Mouse (Mus musculus): ENCODE measurements at regions not wholly inside any gene's neighbourhood (a gene's known extent, or its start where the extent isn't known, plus 50 kb on each side); places are given as distances from the start of the nearest gene placed in this dataset.

DNA sequence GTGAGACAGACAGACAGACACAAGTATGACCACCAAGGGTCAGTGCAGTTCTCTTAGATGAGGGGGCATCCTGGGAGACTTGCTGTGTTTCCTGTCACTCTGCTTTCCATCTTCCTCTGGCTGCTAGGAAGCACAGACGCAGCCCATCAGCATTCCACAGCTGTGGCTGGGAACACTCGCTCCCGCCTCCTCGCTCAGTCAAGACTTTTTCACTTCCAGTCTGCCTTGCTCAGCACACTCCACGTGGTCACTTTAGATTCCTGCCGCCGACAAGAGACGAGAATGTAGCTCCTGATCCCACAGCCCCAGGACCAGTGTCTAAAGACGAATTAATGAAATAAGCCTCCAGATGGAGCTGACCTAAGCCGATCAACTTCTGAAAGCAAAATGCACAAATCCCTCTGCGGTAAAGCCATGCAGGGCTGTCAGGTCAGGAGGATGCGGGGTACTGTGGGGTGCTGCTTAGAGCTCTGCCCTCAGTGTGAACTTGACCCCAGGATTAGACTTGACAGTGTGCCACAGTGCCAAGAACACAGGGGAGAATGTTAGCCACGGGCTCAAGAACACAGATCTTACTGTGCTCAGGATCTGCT is 348.6 kb downstream of the Rps6kc1 start:
- WGBS, result 61% methylated on average over 13 of the region's 13 CpGs
- no peaks in the 10 kb centered on the region for H3K4me1 ChIP-seq (ENCODE audit: control insufficient read depth, insufficient read depth, insufficient read length, low read length)
- TF ChIP-seq CTCF (IDR thresholded peaks at IDR 0.05; ENCODE audit: extremely low read depth, insufficient read length, insufficient replicate concordance, low read depth, low read length) (no peak), POLR2A (IDR thresholded peaks at IDR 0.05; ENCODE audit: low read depth, low read length) (no peak)
- H3K27ac ChIP-seq (ENCODE audit: insufficient read depth, low read depth, low read length), result no peak overlapping the region
- no peak overlapping the region for H3K4me3 ChIP-seq (ENCODE audit: low read depth, low read length)
- no peaks in the 10 kb centered on the region for H3K36me3 ChIP-seq (ENCODE audit: control insufficient read depth, insufficient read depth, low read length)
- H3K27me3 ChIP-seq (ENCODE audit: control insufficient read depth, insufficient read depth, low read length), result no peaks in the 10 kb centered on the region

DNA sequence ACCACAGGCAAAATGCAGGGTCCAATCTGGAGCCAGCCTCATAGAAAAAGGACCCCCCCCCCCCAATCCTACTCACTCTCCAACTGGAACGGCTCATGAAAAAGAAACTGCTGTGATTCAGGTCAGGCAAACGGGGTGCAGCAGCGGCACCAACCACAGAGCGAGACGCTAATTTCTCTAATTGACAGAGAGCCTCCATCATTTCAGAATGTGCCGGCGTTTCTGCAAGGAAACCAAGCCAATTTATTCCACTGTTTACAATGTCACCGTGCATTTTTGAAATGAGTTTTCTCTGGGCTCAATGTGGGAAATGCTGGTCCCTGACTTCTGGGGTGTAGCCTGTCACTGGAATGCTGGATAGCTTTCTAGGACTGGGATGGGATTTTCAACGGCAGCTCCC is 351.5 kb downstream of the Rps6kc1 start:
- 76% methylated on average over 9 of the region's 9 CpGs for WGBS
- TF ChIP-seq CTCF (IDR thresholded peaks at IDR 0.05; ENCODE audit: extremely low read depth, insufficient read length, insufficient replicate concordance, low read depth, low read length) (no peak), POLR2A (IDR thresholded peaks at IDR 0.05; ENCODE audit: low read depth, low read length) (no peak)

DNA sequence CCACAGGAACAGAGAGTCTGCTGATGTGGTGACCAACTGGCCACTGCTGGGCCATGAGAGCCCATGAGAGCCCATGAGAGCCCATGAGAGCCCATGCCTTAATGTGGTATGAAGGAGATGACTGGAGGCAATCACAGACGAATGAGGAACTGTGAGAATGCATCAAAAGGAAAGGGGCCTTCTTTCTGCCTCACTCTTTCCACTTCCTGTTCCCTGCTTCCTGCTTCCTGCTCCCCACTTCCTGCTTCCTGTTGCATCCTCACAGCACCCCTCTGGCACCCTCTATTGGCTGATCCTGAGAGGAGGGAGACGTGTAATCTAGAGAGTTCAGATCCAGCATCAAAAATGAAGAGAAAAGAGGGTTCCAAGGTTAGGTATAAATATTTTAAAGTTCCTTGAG is 369.7 kb downstream of the Rps6kc1 start:
- no peak overlapping the region for H3K27ac ChIP-seq (ENCODE audit: insufficient read depth, low read depth, low read length)
- H3K4me1 ChIP-seq (ENCODE audit: control insufficient read depth, insufficient read depth, insufficient read length, low read length), result no peaks in the 10 kb centered on the region
- WGBS, result 84% methylated on average over 2 of the region's 2 CpGs
- no peak overlapping the region for H3K4me3 ChIP-seq (ENCODE audit: low read depth, low read length)
- no peaks in the 10 kb centered on the region for H3K36me3 ChIP-seq (ENCODE audit: control insufficient read depth, insufficient read depth, low read length)
- TF ChIP-seq POLR2A (IDR thresholded peaks at IDR 0.05; ENCODE audit: low read depth, low read length) (no peak), CTCF (IDR thresholded peaks at IDR 0.05; ENCODE audit: extremely low read depth, insufficient read length, insufficient replicate concordance, low read depth, low read length) (no peak)
- no peaks in the 10 kb centered on the region for H3K27me3 ChIP-seq (ENCODE audit: control insufficient read depth, insufficient read depth, low read length)

More for the DNA sequence above, 351.5 kb downstream of the Rps6kc1 start:
- no peaks in the 10 kb centered on the region for H3K4me1 ChIP-seq (ENCODE audit: control insufficient read depth, insufficient read depth, insufficient read length, low read length)
- H3K4me3 ChIP-seq (ENCODE audit: low read depth, low read length), result no peak overlapping the region
- H3K27ac ChIP-seq (ENCODE audit: insufficient read depth, low read depth, low read length), result no peak overlapping the region
- no peaks in the 10 kb centered on the region for H3K36me3 ChIP-seq (ENCODE audit: control insufficient read depth, insufficient read depth, low read length)
- H3K27me3 ChIP-seq (ENCODE audit: control insufficient read depth, insufficient read depth, low read length), result no peaks in the 10 kb centered on the region

DNA sequence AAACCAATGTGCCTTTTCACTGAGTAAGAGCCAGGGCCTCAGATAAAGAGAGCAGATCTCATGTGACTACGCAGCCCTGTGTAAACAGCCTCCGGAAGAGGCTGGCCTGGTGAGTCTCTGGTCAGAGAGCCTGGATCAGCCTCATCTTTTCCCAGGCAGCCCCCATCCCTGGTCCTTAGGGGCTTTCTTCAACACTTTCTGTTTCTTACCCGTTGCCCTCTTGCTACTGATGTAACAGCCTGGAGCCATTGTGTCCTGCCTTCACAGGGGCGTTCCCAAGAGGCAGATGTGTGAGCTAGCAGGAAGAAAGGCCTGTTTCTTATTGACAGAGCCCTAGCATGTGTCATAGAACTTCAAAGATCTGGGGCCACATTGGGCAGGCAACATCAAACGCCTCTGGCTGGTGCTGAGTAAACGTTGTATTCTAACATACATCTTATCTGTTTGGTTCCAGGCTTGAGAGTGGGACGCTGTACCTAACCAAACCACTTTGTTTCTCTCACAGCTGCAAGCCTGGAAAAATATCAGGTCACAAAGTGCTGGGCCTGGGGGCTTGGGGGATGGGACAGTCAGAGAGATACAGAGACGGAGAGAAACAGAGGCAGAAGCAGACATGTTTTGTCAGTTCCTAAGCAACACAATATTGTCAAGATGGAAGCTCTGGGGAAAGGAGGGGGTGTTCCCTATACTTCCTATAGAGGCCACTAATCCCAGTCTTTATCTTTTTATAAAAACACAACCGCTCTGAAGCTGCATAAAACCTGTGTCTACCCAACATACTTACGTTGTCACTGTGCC is 362.6 kb upstream of the Prox1 start:
- H3K27ac ChIP-seq (ENCODE audit: insufficient read depth, low read depth, low read length), result no peak overlapping the region
- TF ChIP-seq POLR2A (IDR thresholded peaks at IDR 0.05; ENCODE audit: low read depth, low read length), result no peak
- no peak for TF ChIP-seq CTCF (IDR thresholded peaks at IDR 0.05; ENCODE audit: extremely low read depth, insufficient read length, insufficient replicate concordance, low read depth, low read length)
- H3K27me3 ChIP-seq (ENCODE audit: control insufficient read depth, insufficient read depth, low read length), result no peaks in the 10 kb centered on the region
- H3K4me1 ChIP-seq (ENCODE audit: control insufficient read depth, insufficient read depth, insufficient read length, low read length), result no peaks in the 10 kb centered on the region
- 17% methylated on average over 10 of the region's 10 CpGs for WGBS
- H3K4me3 ChIP-seq (ENCODE audit: low read depth, low read length), result no peak overlapping the region
- no peaks in the 10 kb centered on the region for H3K36me3 ChIP-seq (ENCODE audit: control insufficient read depth, insufficient read depth, low read length)

DNA sequence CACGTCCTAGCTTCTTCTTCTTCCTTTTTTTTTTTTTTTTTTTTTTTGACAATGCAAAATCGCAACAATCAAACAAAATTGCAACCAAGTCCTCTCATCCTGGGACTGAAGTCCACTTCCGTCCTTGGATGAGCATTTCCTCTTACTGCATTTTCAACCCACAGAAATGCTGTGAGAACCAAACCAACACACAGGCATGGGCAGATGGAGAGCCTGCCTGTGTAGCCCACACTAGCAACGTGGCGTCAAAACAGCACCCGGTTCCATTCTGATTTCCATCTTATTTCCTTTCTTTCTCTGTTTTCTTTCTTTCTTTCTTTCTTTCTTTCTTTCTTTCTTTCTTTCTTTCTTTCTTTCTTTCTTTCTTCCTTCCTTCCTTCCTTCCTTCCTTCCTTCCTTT is 360.7 kb upstream of the Prox1 start:
- Histone ChIP-seq H3K4me3 (ENCODE audit: low read depth, low read length) (no peak overlapping the region), H3K36me3 (ENCODE audit: control insufficient read depth, insufficient read depth, low read length) (no peaks in the 10 kb centered on the region), H3K27ac (ENCODE audit: insufficient read depth, low read depth, low read length) (no peak overlapping the region), H3K27me3 (ENCODE audit: control insufficient read depth, insufficient read depth, low read length) (no peaks in the 10 kb centered on the region), H3K4me1 (ENCODE audit: control insufficient read depth, insufficient read depth, insufficient read length, low read length) (no peaks in the 10 kb centered on the region)
- 89% methylated on average over 6 of the region's 6 CpGs for WGBS
- no peak for TF ChIP-seq CTCF (IDR thresholded peaks at IDR 0.05; ENCODE audit: extremely low read depth, insufficient read length, insufficient replicate concordance, low read depth, low read length)
- no peak for TF ChIP-seq POLR2A (IDR thresholded peaks at IDR 0.05; ENCODE audit: low read depth, low read length)

DNA sequence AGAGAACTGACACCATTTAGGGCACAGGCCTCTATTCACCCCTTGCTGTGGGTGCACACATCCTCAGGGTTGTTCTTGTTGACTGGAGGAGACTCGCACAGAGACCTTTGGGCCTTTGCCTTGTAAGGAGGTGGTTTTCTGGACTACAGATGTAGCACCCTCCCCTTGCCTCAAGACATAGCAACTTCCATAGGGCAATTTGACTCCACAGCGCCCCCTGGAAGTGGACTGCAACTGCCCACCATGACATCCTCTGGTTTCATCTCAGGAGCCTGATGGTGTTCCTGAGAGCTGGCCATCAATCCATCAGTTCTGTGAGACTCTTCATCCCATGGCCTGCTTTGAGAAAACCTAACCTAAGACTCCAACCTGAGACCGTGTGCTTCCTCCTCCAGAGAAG is 359.6 kb upstream of the Prox1 start:
- Histone ChIP-seq H3K27ac (ENCODE audit: insufficient read depth, low read depth, low read length) (no peak overlapping the region), H3K27me3 (ENCODE audit: control insufficient read depth, insufficient read depth, low read length) (no peaks in the 10 kb centered on the region), H3K4me1 (ENCODE audit: control insufficient read depth, insufficient read depth, insufficient read length, low read length) (no peaks in the 10 kb centered on the region), H3K36me3 (ENCODE audit: control insufficient read depth, insufficient read depth, low read length) (no peaks in the 10 kb centered on the region), H3K4me3 (ENCODE audit: low read depth, low read length) (no peak overlapping the region)
- WGBS, result 71% methylated on average over 3 of the region's 3 CpGs
- TF ChIP-seq CTCF (IDR thresholded peaks at IDR 0.05; ENCODE audit: extremely low read depth, insufficient read length, insufficient replicate concordance, low read depth, low read length), result no peak
- no peak for TF ChIP-seq POLR2A (IDR thresholded peaks at IDR 0.05; ENCODE audit: low read depth, low read length)

DNA sequence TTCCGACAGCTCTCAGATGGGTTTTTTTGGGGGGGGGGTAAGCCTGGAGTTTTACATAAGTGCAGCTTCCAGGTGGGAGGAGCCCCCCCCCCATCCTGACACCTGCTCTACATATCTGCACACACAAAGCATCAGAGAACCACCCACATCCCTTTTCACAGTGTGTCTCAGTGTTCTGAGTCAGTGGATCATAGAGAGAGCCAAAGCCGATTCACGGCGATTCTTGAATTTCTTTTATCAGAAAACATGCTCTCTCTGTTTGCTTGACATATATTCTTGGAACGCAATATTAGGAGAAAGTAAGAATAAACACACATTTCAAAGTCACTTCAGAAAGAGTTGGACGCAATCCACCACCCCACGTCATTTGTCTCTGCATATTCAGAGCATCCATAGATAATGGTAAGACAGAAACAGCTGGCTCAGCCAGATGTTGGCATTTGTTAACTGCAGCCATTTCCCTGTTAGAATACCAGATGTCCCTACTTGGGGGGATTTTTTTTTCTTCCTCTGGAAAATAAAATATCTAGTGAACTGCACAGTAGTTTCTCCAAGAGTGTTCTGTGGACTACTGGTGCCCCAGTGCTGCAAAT is 357.1 kb upstream of the Prox1 start:
- H3K27me3 ChIP-seq (ENCODE audit: control insufficient read depth, insufficient read depth, low read length), result no peaks in the 10 kb centered on the region
- WGBS, result 75% methylated on average over 7 of the region's 7 CpGs

More for the DNA sequence above, 357.1 kb upstream of the Prox1 start:
- Histone ChIP-seq H3K4me3 (ENCODE audit: low read depth, low read length) (no peak overlapping the region), H3K36me3 (ENCODE audit: control insufficient read depth, insufficient read depth, low read length) (no peaks in the 10 kb centered on the region), H3K4me1 (ENCODE audit: control insufficient read depth, insufficient read depth, insufficient read length, low read length) (no peaks in the 10 kb centered on the region), H3K27ac (ENCODE audit: insufficient read depth, low read depth, low read length) (no peak overlapping the region)
- TF ChIP-seq CTCF (IDR thresholded peaks at IDR 0.05; ENCODE audit: extremely low read depth, insufficient read length, insufficient replicate concordance, low read depth, low read length) (no peak), POLR2A (IDR thresholded peaks at IDR 0.05; ENCODE audit: low read depth, low read length) (no peak)
